Mouse (Mus musculus) bone marrow, adult 2 months (tissue): Measurements from ENCODE around the gene Shq1. TPM values are rescaled to one million over a fixed set of nuclear protein-coding genes. Genes with fewer than 3 reads are reported as not detected.

Experiments
- H3K27ac ChIP-seq: fragments of 200-500 bp; 2 replicates; pipeline ENCODE4 v1.5.1; 2012; ENCODE audit warnings: low read depth, mild to moderate bottlenecking, control low read depth, inconsistent platforms, low read length; ENCODE audit not compliant: control insufficient read depth, poor library complexity, insufficient read depth
- H3K4me1 ChIP-seq: fragments of 200-500 bp; 2 replicates; pipeline ENCODE4 v1.6.1; 2011; ENCODE audit warnings: low read length; ENCODE audit not compliant: control insufficient read depth, insufficient read depth
- H3K4me3 ChIP-seq: fragments of 200-500 bp; replicated peaks from 2 replicates; pipeline ENCODE3; 2011; ENCODE audit warnings: mild to moderate bottlenecking, low read depth, low read length, control low read depth; ENCODE audit not compliant: control insufficient read depth
- CTCF ChIP-seq: fragments of 200-500 bp; IDR thresholded peaks from 2 replicates; pipeline ENCODE4 v1.5.1; 2011; ENCODE audit warnings: low read length, control low read depth; ENCODE audit not compliant: control insufficient read depth, insufficient read depth
- POLR2A ChIP-seq: fragments of 200-500 bp; IDR thresholded peaks from 2 replicates; pipeline ENCODE4 v1.6.1; 2011; ENCODE audit warnings: low read depth, mild to moderate bottlenecking, control low read depth, low read length, borderline replicate concordance; ENCODE audit not compliant: control insufficient read depth
- WGBS: fragments of 180-500 bp; shearing (Covaris S2); methylation state at CpG from one replicate; pipeline ENCODE4 v1.1.7; 2018; 5-methylcytosine and 5-hydroxymethylcytosine counted together
- polyA plus RNA-seq: library from polyadenylated mRNA; stranded (reverse); fragments of >200 nt; gene quantifications from 2 replicates; pipeline ENCODE4 v1.2.4, GENCODE M21; 2011; ENCODE audit warnings: low replicate concordance; ENCODE audit not compliant: missing spikeins, insufficient read depth, insufficient read length

Shq1 gene
- polyA plus RNA-seq, 1 experiment: 3.3 TPM

- Histone ChIP-seq H3K4me1 (no peaks in the 10 kb centered on the region), H3K27ac (no peak overlapping the region), H3K4me3 (no peak overlapping the region)
- WGBS: 67% methylated on average over 9 of the region's 9 CpGs
- TF ChIP-seq POLR2A: no peak
- TF ChIP-seq CTCF: no peak
These were observed 38.0 kb upstream of the Shq1 start for GRCm38 (mm10) chr6:100708996-100709395.

DNA sequence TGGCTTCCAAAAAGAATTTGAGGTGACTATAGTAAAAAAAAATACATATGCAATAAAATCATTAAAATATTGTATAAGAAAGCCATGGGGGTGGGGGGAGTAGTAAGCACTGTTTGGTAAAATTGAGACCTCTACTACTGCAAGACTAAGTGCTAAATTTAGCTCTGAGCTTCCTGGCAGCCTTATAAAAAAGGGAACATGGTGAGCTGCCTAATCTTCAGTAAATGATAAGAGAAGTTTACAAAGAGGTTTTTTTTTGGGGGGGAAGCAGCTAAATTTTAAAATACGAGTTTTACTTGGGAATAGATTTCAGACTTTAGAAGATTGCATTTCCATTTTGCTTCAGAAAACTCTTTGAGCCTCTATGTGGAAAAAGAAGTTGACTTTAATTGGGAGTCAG lies 37.3 kb upstream of the Shq1 start:
- Histone ChIP-seq H3K4me3 (no peak overlapping the region), H3K27ac (no peak overlapping the region), H3K4me1 (no peaks in the 10 kb centered on the region)
- TF ChIP-seq CTCF (no peak), POLR2A (no peak)
- 9% methylated on average over 1 of the region's 1 CpGs for WGBS

DNA sequence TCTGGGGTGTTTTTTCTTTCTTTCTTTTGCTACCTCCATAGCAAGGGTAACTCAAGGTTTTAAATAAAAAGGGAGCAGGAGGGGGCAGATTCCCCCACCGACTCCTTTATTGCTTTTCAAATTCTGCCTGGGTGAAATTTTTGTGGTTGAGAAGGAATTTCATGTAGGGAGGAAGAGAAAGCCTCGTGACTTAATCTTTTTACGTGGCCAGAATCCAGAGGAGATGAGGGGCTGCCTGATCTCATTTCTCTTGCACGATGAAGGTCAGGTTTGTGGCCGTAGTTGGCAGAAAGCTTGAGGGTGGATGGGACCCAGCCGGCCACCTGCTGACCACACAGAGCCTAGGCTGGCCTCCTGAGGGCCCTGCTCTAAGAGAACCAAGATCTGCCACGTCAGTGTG lies 36.6 kb upstream of the Shq1 start:
- H3K27ac ChIP-seq: no peak overlapping the region
- no peak for TF ChIP-seq POLR2A
- no peak for TF ChIP-seq CTCF
- H3K4me1 ChIP-seq: no peaks in the 10 kb centered on the region
- 49% methylated on average over 7 of the region's 7 CpGs for WGBS
- no peak overlapping the region for H3K4me3 ChIP-seq

- 70% methylated on average over 6 of the region's 6 CpGs for WGBS
- Histone ChIP-seq H3K4me1 (no peaks in the 10 kb centered on the region), H3K4me3 (no peak overlapping the region), H3K27ac (no peak overlapping the region)
- TF ChIP-seq POLR2A (no peak), CTCF (no peak)
These were observed 35.9 kb upstream of the Shq1 start for GRCm38 (mm10) chr6:100706861-100707260.

GRCm38 (mm10) chr6:100705366-100705811 lies 34.4 kb upstream of the Shq1 start:
- Histone ChIP-seq H3K4me1 (no peaks in the 10 kb centered on the region), H3K4me3 (no peak overlapping the region), H3K27ac (no peak overlapping the region)
- 5% methylated on average over 15 of the region's 15 CpGs for WGBS
- TF ChIP-seq POLR2A: no peak

DNA sequence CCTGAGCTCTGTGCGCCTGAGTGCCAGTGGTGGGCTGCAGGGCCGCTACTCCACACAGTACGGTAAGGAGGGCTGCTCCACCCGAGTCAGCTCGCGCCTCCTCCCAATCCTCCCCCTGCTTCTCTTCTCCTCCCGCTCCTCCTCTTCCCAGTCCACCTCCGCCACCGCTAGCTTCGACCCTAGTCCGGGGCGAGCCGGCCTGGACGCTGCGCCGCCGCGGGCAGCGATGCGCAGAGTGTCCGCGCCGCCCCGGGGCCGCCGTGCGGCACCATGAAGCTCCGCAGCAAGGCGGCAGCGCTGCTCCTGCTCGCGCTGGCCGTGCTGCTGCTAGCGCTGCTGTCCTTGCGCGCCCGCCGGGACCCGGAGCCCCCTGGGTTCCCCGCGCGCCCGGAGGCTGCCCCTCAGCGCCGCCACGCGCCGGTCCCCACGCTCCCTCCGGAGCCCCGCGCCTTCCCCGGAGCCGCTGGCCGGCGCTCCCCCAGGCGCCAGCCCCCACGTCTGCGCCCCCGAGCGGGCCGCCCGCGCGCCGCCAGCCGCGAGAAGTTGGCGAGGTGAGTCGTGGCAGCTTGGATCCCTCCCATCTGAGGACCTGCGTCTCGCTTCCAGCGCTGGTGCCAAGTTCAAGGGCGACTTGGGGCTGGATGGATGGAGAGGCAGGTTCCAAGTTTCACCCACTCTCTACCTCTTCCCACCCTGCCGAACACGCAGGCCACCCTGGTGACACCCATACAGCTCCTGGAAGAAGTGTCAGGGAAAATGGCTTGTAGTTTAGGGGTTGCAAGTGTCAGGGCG lies 33.8 kb upstream of the Shq1 start, which contains the start of gene Gxylt2:
Gxylt2 (plus strand) TSS at position 161 of the 792 bp plus-strand sequence.
- no peaks in the 10 kb centered on the region for H3K4me1 ChIP-seq
- 2% methylated on average over 76 of the region's 77 CpGs for WGBS
- H3K27ac ChIP-seq: no peak within 1 kb of the TSS
- TF ChIP-seq POLR2A (no peak), CTCF (no peak)
- H3K4me3 ChIP-seq: no peak within 1 kb of the TSS

DNA sequence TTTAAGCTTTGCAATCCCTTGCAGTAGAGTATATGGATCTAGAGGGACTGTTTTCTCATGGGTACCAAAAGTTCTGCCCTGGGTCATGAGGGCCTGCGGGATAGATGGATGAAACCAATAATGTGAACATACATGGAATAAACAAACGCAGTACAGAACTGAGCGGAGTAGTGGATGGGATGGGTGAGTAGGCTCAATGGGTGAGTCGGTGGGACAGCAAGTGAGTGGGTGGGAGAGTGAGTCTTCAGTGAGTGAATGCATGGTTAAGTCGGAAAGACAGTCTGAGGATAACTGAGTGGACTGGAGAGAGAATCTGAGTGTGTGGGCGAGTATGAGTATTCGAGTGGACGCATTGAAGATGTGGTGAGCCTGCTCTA lies 33.2 kb upstream of the Shq1 start:
- TF ChIP-seq POLR2A: no peak
- no peak for TF ChIP-seq CTCF
- no peaks in the 10 kb centered on the region for H3K4me1 ChIP-seq
- no peak overlapping the region for H3K4me3 ChIP-seq
- H3K27ac ChIP-seq: no peak overlapping the region
- WGBS: 42% methylated on average over 8 of the region's 8 CpGs

DNA sequence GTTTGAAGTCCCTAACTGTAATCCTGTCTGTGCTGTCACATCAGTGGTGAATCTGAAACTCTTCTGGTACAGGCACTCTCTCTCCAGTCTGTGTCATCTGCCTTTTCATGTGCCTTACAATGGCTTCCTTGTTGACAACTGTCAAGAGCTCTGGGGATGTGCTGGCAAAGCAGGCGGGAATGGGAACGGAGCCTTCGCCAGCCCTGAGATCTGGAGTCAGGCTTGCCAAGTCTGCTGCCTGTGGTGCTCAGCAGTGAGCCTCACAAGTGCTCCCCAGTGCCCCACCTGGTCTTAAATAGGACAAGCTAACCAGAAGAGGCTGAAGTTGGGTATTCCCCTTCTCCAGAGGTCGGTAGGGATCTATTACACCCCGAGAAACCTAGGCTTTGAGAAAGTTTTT lies 29.8 kb upstream of the Shq1 start:
- no peaks in the 10 kb centered on the region for H3K4me1 ChIP-seq
- 82% methylated on average over 5 of the region's 5 CpGs for WGBS

DNA sequence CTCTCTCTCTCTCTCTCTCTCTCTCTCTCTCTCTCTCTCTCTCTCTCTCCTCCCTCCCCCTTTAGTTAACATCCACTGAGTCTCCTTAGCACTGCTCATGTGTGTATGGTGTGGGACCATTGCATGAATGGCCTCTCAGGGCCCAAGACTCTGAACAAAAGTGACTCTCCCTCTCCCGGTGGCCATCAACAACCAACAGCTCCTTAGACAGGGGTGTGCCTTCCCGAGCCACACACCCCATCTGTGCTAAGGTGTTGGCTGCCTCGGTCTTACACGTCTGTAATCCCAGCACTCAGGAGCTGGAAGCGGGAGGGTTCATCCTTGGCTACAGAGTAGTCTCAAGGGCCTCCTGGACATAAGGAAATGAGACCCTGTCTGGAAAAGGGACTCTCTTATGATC lies 29.0 kb upstream of the Shq1 start:
- 80% methylated on average over 5 of the region's 5 CpGs for WGBS
- no peaks in the 10 kb centered on the region for H3K4me1 ChIP-seq
- TF ChIP-seq CTCF: no peak

More for the DNA sequence above, 29.8 kb upstream of the Shq1 start:
- Histone ChIP-seq H3K27ac (no peak overlapping the region), H3K4me3 (no peak overlapping the region)
- TF ChIP-seq POLR2A: no peak
- no peak for TF ChIP-seq CTCF

GRCm38 (mm10) chr6:100686341-100686740 lies 15.4 kb upstream of the Shq1 start:
- H3K4me1 ChIP-seq: no peaks in the 10 kb centered on the region
- TF ChIP-seq CTCF (no peak), POLR2A (no peak)
- no peak overlapping the region for H3K4me3 ChIP-seq
- no peak overlapping the region for H3K27ac ChIP-seq
- WGBS: 65% methylated on average over 2 of the region's 2 CpGs

More for the DNA sequence above, 29.0 kb upstream of the Shq1 start:
- Histone ChIP-seq H3K4me3 (no peak overlapping the region), H3K27ac (no peak overlapping the region)
